Mouse (Mus musculus): ENCODE results near the gene Wdr74. TPM values are rescaled to one million over a fixed set of nuclear protein-coding genes. Genes with fewer than 3 reads are reported as not detected.
"Not testable (repeated sequence)": the region's sequence is repeated elsewhere in the genome, so short reads cannot be mapped to it uniquely, and the experiment has no call there.

The Wdr74 gene
- polyA plus RNA-seq, 1 experiment, result not detected

GRCm38 (mm10) chr19:8713997-8714652, 21.5 kb upstream of the Wdr74 start:
- 4% methylated on average over 13 of the region's 13 CpGs for WGBS
- TF ChIP-seq POLR2A (IDR thresholded peaks at IDR 0.05; ENCODE audit: insufficient read depth, low read depth, low read length) (no peak), CTCF (IDR thresholded peaks at IDR 0.05; ENCODE audit: insufficient read depth, low read depth, low read length) (no peak)
- peaks cover 6% of the 10 kb centered on the region for H3K4me1 ChIP-seq (ENCODE audit: control insufficient read depth, insufficient read depth, low read length)
- H3K27ac ChIP-seq (ENCODE audit: insufficient read depth, low read depth, low read length), result 0 out of 2 replicates have a peak overlapping the region, but pooled peaks have one; percentile 22
- peak overlapping the region; percentile 92 for H3K4me3 ChIP-seq (ENCODE audit: insufficient read depth, low read depth, low read length)

GRCm38 (mm10) chr19:8714653-8715481, 20.8 kb upstream of the Wdr74 start:
- WGBS, result 55% methylated on average over 10 of the region's 10 CpGs
- Histone ChIP-seq H3K4me1 (ENCODE audit: control insufficient read depth, insufficient read depth, low read length) (peaks cover 6% of the 10 kb centered on the region), H3K27ac (ENCODE audit: insufficient read depth, low read depth, low read length) (no peak overlapping the region), H3K4me3 (ENCODE audit: insufficient read depth, low read depth, low read length) (no peak overlapping the region)
- no peak for TF ChIP-seq CTCF (IDR thresholded peaks at IDR 0.05; ENCODE audit: insufficient read depth, low read depth, low read length)
- TF ChIP-seq POLR2A (IDR thresholded peaks at IDR 0.05; ENCODE audit: insufficient read depth, low read depth, low read length), result no peak

GRCm38 (mm10) chr19:8715868-8716766, 19.5 kb upstream of the Wdr74 start:
- TF ChIP-seq CTCF (IDR thresholded peaks at IDR 0.05; ENCODE audit: insufficient read depth, low read depth, low read length) (no peak), POLR2A (IDR thresholded peaks at IDR 0.05; ENCODE audit: insufficient read depth, low read depth, low read length) (no peak)
- 81% methylated on average over 10 of the region's 10 CpGs for WGBS
- H3K4me1 ChIP-seq (ENCODE audit: control insufficient read depth, insufficient read depth, low read length), result peaks cover 10% of the 10 kb centered on the region

GRCm38 (mm10) chr19:8716767-8717475, 18.7 kb upstream of the Wdr74 start:
- TF ChIP-seq POLR2A (IDR thresholded peaks at IDR 0.05; ENCODE audit: insufficient read depth, low read depth, low read length) (no peak), CTCF (IDR thresholded peaks at IDR 0.05; ENCODE audit: insufficient read depth, low read depth, low read length) (no peak)
- Histone ChIP-seq H3K27ac (ENCODE audit: insufficient read depth, low read depth, low read length) (no peak overlapping the region), H3K4me1 (ENCODE audit: control insufficient read depth, insufficient read depth, low read length) (peaks cover 7% of the 10 kb centered on the region), H3K4me3 (ENCODE audit: insufficient read depth, low read depth, low read length) (no peak overlapping the region)
- 71% methylated on average over 10 of the region's 10 CpGs for WGBS

More at GRCm38 (mm10) chr19:8715868-8716766, 19.5 kb upstream of the Wdr74 start:
- H3K27ac ChIP-seq (ENCODE audit: insufficient read depth, low read depth, low read length), result no peak overlapping the region
- H3K4me3 ChIP-seq (ENCODE audit: insufficient read depth, low read depth, low read length), result no peak overlapping the region

- TF ChIP-seq CTCF (IDR thresholded peaks at IDR 0.05; ENCODE audit: insufficient read depth, low read depth, low read length), result no peak
- TF ChIP-seq POLR2A (IDR thresholded peaks at IDR 0.05; ENCODE audit: insufficient read depth, low read depth, low read length), result no peak
- Histone ChIP-seq H3K27ac (ENCODE audit: insufficient read depth, low read depth, low read length) (no peak overlapping the region), H3K4me1 (ENCODE audit: control insufficient read depth, insufficient read depth, low read length) (peaks cover 7% of the 10 kb centered on the region), H3K4me3 (ENCODE audit: insufficient read depth, low read depth, low read length) (no peak overlapping the region)
- WGBS, result 61% methylated on average over 3 of the region's 3 CpGs
Observed at GRCm38 (mm10) chr19:8718357-8718756, 17.3 kb upstream of the Wdr74 start.

- not testable (repeated sequence) for H3K4me3 ChIP-seq (ENCODE audit: insufficient read depth, low read depth, low read length); H3K27ac ChIP-seq (ENCODE audit: insufficient read depth, low read depth, low read length); H3K4me1 ChIP-seq (ENCODE audit: control insufficient read depth, insufficient read depth, low read length)
Observed at GRCm38 (mm10) chr19:8719037-8719436, 16.6 kb upstream of the Wdr74 start.

- no peak overlapping the region for H3K4me3 ChIP-seq (ENCODE audit: insufficient read depth, low read depth, low read length)
Observed at GRCm38 (mm10) chr19:8721378-8721777, 14.2 kb upstream of the Wdr74 start.

GRCm38 (mm10) chr19:8722021-8722420, 13.6 kb upstream of the Wdr74 start:
- WGBS, result 38% methylated on average over 4 of the region's 4 CpGs
- Histone ChIP-seq H3K4me3 (ENCODE audit: insufficient read depth, low read depth, low read length) (peak overlapping the region; percentile 6; the same call in 1 of the 2 replicates), H3K4me1 (ENCODE audit: control insufficient read depth, insufficient read depth, low read length) (peaks cover 4% of the 10 kb centered on the region; the same call in 1 of the 2 replicates), H3K27ac (ENCODE audit: insufficient read depth, low read depth, low read length) (no peak overlapping the region)
- TF ChIP-seq CTCF (IDR thresholded peaks at IDR 0.05; ENCODE audit: insufficient read depth, low read depth, low read length), result no peak
- no peak for TF ChIP-seq POLR2A (IDR thresholded peaks at IDR 0.05; ENCODE audit: insufficient read depth, low read depth, low read length)

More at GRCm38 (mm10) chr19:8721378-8721777, 14.2 kb upstream of the Wdr74 start:
- TF ChIP-seq POLR2A (IDR thresholded peaks at IDR 0.05; ENCODE audit: insufficient read depth, low read depth, low read length), result no peak
- no peak for TF ChIP-seq CTCF (IDR thresholded peaks at IDR 0.05; ENCODE audit: insufficient read depth, low read depth, low read length)
- no peak overlapping the region for H3K27ac ChIP-seq (ENCODE audit: insufficient read depth, low read depth, low read length)
- H3K4me1 ChIP-seq (ENCODE audit: control insufficient read depth, insufficient read depth, low read length), result peaks cover 4% of the 10 kb centered on the region; the same call in 1 of the 2 replicates
- 47% methylated on average over 1 of the region's 1 CpGs for WGBS

Data from olfactory bulb, adult 2 months (tissue).